Mouse (Mus musculus): ENCODE results near the gene Sema5a.

- TF ChIP-seq CTCF (IDR thresholded peaks at IDR 0.05; ENCODE audit: control insufficient read depth, insufficient read depth, insufficient read length), result peak; percentile 77
- TF ChIP-seq MYOD1 (IDR thresholded peaks at IDR 0.05; ENCODE audit: control insufficient read depth, insufficient read length, low read depth), result no peak
- no peak for TF ChIP-seq MYOG (IDR thresholded peaks at IDR 0.05; ENCODE audit: control insufficient read depth, extremely low read depth, insufficient read length)
Measured at GRCm38 (mm10) chr15:32245837-32246670, 1.4 kb downstream of the Sema5a start.
